Mouse (Mus musculus): ENCODE measurements at regions not wholly inside any gene's neighbourhood (a gene's known extent, or its start where the extent isn't known, plus 50 kb on each side); places are given as distances from the start of the nearest gene placed in this dataset.

DNA sequence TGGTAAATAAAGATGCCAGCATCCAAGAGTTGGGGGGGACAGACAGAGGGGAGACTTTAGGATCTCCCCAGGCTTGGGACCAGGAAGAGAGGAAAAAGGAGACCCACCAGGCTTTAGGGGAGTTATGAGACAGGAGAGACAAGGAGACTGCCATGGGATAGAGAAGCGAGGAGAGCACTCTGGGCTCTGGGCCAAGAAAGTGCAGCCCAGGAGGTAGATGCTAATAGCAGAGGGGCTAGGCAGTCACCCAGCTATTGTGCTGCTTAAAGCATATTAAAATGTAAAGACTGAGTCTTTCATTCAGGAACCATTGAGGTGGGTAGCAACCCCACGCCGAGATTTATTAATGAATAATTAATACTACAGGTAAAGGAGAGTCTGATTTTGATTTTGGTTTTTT lies 208.8 kb downstream of the Gm19935 start:
- intact Hi-C loops (cut with DNase I), result no loop called here
- no peak overlapping the region for H3K4me3 ChIP-seq
- no peak for TF ChIP-seq CTCF (IDR thresholded peaks at IDR 0.05)
- DNase-seq (ENCODE audit: extremely low spot score in 1 of 2, low spot score in 2 of 2), result no peak
- H3K27ac ChIP-seq, result no peak overlapping the region

DNA sequence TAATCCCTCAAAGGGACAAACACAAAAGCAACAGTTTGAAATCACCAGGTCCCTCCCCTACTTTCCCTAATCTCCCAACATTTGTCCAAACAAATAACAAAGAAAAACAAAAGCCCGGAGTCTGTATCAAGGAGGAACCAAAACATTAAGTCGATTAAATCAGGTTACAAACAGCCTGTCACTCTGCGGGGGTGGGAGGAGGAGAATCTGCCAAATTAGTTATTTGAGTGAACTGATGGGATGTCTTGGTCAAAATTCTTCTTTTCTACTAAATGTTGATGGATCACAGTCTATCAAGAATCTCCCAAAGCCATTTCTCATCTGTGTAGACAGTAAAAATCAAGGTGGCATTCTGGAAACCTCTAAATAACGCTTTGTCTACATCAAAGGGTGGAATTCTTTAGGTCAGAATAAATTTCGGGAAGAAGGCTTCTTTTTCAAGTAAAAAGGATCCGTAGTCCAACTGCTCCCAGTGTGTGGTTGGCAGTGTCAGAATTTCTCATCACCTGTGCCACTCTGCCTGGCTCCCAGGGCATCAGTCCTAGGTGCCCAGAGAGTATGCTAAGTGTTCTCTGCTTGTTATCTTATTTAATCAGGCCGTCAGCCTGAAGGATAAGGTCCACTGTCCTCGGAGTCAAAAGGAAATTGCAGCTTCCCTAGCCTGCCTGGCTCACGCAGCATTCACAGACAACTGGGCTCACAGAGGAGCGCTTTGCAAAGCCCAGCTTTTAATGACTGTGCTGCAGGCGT lies 216.1 kb downstream of the Gm19935 start:
- DNase-seq (ENCODE audit: extremely low spot score in 1 of 2, low spot score in 2 of 2), result no peak
- intact Hi-C loops (cut with DNase I), result no loop called here
- H3K4me3 ChIP-seq, result no peak overlapping the region
- no peak for TF ChIP-seq CTCF (IDR thresholded peaks at IDR 0.05)
- no peak overlapping the region for H3K27ac ChIP-seq

DNA sequence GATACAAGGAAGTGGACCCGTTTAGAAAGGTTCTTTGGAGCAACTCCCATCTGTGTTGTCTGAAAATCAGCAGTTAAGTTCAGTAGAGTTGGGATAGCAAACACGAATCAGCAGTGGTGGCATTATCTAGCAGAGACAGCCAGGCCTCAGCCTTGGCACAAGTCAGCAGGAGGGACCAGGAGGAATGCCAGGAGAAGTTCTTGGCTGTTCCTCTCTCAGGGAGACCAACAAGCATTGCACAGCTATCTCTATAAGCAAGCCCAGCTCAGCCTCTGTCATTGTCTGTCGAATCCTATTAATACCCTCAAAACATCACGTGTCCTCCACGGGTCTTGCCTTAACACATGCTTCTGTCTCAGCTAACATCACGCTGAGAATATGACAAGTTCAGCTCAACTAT lies 219.8 kb downstream of the Gm19935 start:
- intact Hi-C loops (cut with DNase I), result no loop called here
- Histone ChIP-seq H3K27ac (no peak overlapping the region), H3K4me3 (no peak overlapping the region)
- no peak for DNase-seq (ENCODE audit: extremely low spot score in 1 of 2, low spot score in 2 of 2)
- TF ChIP-seq CTCF (IDR thresholded peaks at IDR 0.05), result no peak

DNA sequence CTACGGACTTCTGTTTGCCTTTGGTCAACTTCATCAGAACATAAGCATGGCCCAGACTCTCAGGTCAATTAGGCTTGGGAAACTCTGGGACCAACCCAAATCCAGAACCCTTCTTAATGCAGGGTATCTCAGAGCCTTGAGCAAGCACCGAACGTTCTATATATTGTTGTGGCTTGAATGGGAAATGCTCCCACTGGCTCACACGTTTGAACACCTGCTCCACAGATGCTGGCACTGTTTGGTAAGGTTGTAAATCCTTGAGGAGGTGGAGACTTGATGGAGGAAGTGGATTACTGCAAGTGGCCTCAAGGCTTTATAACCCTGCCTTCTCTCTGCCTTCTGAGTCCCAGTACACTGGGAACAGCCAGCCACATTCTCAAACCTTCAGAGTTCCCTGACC lies 231.3 kb upstream of the Tox3 start:
- intact Hi-C loops (cut with DNase I), result no loop called here
- TF ChIP-seq CTCF (IDR thresholded peaks at IDR 0.05), result no peak
- no peak for DNase-seq (ENCODE audit: extremely low spot score in 1 of 2, low spot score in 2 of 2)
- Histone ChIP-seq H3K4me3 (no peak overlapping the region), H3K27ac (no peak overlapping the region)

DNA sequence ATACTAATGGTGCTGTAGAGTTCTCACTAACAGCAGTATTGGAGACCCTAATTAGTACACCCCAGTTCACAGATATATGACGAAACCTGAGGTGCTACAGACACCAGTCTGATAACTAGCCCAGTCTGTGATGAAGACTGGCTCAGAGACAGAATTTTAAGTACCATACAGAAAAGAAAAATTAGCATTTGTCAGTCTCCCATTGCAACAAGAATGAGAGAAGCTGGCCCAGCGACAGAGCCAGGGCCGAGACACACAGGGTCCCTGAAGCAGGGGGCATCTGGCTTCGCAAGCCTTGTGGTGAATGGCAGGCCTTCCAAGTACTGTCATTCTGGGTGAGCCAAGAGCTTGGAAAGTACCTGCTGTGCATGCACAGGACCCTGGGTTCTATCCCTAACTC lies 228.8 kb upstream of the Tox3 start:
- no peak for TF ChIP-seq CTCF (IDR thresholded peaks at IDR 0.05)
- H3K4me3 ChIP-seq, result no peak overlapping the region
- no peak overlapping the region for H3K27ac ChIP-seq
- intact Hi-C loops (cut with DNase I), result no loop called here
- no peak for DNase-seq (ENCODE audit: extremely low spot score in 1 of 2, low spot score in 2 of 2)

DNA sequence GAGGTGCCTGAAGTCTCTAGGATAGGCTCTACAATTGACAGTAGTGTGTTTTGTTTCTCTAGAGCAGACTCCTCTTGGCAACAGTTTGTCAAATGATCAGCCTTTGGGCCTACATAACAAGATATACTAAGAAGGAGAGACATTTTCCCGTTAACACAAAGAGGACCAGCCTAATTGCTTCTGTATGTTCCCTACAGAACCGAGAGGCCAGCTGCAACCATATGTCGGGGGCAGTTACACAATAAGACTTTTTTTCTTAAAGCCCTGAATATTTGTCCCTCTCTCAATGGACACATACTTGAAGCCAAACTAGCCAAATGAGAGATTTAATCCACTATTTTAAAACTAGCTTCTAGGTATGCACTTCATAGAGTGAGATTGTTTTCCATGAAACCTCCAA lies 226.5 kb upstream of the Tox3 start:
- no peak overlapping the region for H3K4me3 ChIP-seq
- no peak for DNase-seq (ENCODE audit: extremely low spot score in 1 of 2, low spot score in 2 of 2)
- no peak for TF ChIP-seq CTCF (IDR thresholded peaks at IDR 0.05)
- intact Hi-C loops (cut with DNase I), result no loop called here
- no peak overlapping the region for H3K27ac ChIP-seq

DNA sequence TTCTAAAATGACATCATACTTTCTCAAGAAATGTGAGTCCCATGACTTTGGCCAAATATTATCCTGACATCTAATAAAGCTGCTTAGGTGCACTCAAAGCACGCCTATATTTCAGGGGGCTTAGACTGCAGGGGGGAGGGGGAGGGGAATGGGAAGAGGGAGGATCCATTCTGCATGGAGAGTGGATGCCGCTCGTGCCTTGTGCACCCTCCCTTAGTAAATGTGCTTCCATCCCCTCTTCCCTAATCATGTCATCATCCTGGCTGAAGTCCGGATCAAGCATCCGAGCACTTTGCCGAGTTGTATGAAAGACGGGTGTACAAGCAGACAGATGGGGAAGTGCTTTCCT lies 207.9 kb upstream of the Tox3 start:
- DNase-seq (ENCODE audit: extremely low spot score in 1 of 2, low spot score in 2 of 2), result no peak
- intact Hi-C loops (cut with DNase I), result no loop called here
- H3K27ac ChIP-seq, result no peak overlapping the region
- TF ChIP-seq CTCF (IDR thresholded peaks at IDR 0.05), result no peak
- H3K4me3 ChIP-seq, result no peak overlapping the region

DNA sequence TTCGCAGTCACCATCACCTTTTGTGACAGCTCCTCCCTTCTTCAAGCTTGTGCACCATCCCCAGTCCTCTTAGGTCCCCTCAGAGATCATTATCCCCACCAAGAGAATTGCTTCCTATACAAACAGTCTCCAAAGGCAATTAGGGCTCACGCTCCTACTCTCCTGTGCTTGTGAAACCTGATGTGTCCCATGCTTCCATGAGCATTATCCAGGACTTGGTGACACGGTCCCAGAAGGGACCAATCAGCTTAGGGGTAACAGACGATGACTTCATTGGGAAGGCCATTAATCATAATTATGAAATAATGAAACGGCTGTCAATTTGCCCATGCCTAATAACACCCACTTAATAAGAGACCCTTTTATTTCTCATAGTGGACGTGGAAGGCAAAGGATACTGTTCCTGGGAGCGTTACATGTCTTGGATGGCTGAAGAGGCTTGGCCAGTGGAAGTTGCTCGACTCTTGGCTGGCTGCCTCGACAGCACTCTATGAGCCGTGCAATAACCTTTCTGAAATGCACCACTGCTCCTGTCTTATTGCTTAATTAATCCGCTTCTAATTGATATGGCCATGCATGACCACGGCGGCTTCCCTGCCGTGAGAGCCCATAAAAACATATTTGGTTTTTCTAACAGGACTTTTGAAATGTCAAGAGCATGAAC lies 207.4 kb upstream of the Tox3 start:
- Histone ChIP-seq H3K27ac (no peak overlapping the region), H3K4me3 (no peak overlapping the region)
- DNase-seq (ENCODE audit: extremely low spot score in 1 of 2, low spot score in 2 of 2), result no peak
- TF ChIP-seq CTCF (IDR thresholded peaks at IDR 0.05), result no peak
- intact Hi-C loops (cut with DNase I), result no loop called here

DNA sequence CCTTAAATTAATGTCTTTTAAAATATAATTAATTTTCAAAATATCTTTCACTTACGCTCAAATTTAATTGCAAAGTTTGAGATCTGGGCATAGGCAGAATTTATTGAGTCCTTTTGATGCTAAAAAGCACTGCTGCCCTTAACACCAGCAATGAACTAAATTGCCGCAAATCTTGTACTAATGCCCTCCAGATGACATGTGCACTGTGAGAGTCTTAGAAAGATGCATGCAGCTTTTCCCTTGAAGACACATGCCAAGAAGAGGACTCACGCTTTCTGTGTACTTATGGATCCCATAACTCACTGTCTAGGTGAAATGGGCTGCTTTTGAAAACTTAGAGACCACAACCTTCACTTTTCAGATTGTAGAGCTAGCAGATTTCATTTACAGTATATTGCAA lies 199.1 kb upstream of the Tox3 start:
- no peak for TF ChIP-seq CTCF (IDR thresholded peaks at IDR 0.05)
- DNase-seq (ENCODE audit: extremely low spot score in 1 of 2, low spot score in 2 of 2), result no peak
- no peak overlapping the region for H3K4me3 ChIP-seq
- intact Hi-C loops (cut with DNase I), result loop anchor here (10.0 kb wide), 1 partner anchor 202 kb away; the partner anchor contains the start of gene Tox3
- no peak overlapping the region for H3K27ac ChIP-seq

DNA sequence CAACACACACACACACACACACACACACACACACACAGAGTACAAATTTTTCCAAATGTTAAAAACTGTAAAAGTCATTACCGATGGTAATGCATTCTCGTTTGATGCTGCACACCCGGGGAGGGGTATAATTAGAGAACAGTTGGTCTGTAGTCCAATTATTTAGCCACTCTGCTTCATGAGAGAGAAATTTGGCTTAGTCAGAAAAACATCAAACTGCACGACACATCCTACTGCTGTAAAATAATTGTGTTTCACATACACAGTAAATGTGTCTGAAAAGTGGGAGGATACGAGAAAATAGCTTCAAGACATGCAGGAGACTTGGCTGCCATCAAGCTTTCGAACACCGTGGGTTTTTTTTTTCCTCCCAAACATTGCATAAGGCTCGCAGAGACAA lies 194.5 kb upstream of the Tox3 start:
- intact Hi-C loops (cut with DNase I), result loop anchor here (5.0 to 10.0 kb wide), 4 partner anchors 95 to 225 kb away; partner anchors contain the start of gene Tox3
- no peak for TF ChIP-seq CTCF (IDR thresholded peaks at IDR 0.05)
- DNase-seq (ENCODE audit: extremely low spot score in 1 of 2, low spot score in 2 of 2), result peak in 1 of 2 experiments; percentile 19
- no peak overlapping the region for H3K4me3 ChIP-seq
- no peak overlapping the region for H3K27ac ChIP-seq

DNA sequence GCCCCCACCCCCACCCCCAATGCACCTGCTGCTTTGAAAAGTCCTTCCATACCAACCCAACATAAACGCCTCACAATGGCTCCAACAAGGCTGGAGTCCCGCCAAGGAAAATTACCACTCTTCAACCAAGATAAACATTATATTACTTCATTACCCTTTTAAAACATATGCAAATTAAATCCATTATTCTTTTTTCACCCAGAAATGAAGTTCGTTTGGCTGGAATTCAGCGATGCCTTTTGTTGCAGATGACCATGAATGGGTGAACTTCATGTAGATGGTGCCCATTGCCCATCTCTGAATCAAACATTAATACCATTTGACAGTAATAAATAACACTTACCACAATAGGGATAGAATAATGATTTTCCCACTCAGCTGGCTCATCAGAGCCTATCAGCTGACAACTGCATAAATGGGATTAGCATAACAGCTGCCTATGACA lies 188.1 kb upstream of the Tox3 start:
- H3K4me3 ChIP-seq, result no peak overlapping the region
- intact Hi-C loops (cut with DNase I), result loop anchor here (10.0 kb wide), 1 partner anchor 421 kb away; no protein-coding TSS in a partner anchor
- no peak overlapping the region for H3K27ac ChIP-seq
- DNase-seq (ENCODE audit: extremely low spot score in 1 of 2, low spot score in 2 of 2), result no peak
- no peak for TF ChIP-seq CTCF (IDR thresholded peaks at IDR 0.05)

DNA sequence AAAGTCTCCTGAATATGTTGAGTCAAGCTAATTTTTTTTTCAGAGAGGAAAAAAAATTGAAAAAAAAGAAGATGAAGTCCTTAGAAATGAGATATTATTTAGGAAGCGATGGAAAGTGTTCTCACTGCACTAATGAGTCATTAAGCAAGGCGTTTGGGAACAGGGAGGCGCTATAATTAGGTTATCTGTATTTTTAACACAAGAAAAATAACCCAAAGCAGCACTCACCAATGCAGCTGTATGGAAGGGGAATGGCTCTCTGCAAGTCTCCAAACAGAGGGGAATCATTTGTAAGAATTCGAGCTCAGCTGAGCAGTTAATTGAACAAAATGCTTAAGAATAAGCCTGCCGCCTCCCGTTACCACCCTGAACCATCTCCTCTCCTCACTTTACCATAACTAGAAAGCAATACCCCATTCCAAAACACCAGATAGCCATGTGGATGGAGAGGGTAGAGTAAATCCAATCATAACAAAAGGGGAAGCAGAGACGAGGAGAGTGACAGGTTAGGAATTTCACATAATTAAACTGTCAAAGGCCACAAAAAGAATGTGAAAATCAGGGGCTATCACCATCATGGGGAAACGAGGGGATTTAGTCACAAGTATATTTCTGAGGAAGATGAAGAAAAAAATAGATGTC lies 187.5 kb upstream of the Tox3 start:
- peak in 1 of 2 experiments; percentile 13 for DNase-seq (ENCODE audit: extremely low spot score in 1 of 2, low spot score in 2 of 2)
- intact Hi-C loops (cut with DNase I), result loop anchor here (2.0 to 10.0 kb wide), 2 partner anchors 33 to 421 kb away; no protein-coding TSS in a partner anchor
- Histone ChIP-seq H3K27ac (no peak overlapping the region), H3K4me3 (no peak overlapping the region)
- no peak for TF ChIP-seq CTCF (IDR thresholded peaks at IDR 0.05)
